Mouse (Mus musculus): ENCODE results near the gene Fcgr4. TPM values are rescaled to one million over a fixed set of nuclear protein-coding genes. Genes with fewer than 3 reads are reported as not detected.
"Not testable (repeated sequence)": the region's sequence is repeated elsewhere in the genome, so short reads cannot be mapped to it uniquely, and the experiment has no call there.

The Fcgr4 gene
- polyA plus RNA-seq, 1 experiment from 2014 or later = 0.81 TPM

DNA sequence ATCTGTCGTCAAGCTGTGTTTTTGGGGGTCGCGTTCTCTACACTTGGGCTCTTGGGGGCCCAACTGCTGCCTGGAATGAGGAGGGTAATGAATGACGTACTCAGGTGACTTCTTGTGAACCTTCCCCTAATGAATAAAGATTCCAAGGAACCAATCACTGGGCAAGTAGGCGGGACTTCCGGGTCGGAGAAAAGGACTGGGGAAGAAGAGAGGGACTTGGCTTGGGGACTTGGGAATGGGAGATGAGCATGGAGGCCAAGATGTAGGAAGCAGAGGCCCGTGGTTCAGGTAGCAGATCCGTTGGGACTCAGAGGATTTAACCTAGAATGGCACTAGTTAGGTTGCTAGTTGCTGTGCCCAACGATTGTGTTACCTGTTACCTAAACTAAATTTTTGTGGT lies 30.5 kb downstream of the Fcgr4 start:
- peak overlapping the region; percentile 25; the same call in 1 of the 2 replicates for H3K4me2 ChIP-seq (ENCODE audit: low read depth, low read length)

DNA sequence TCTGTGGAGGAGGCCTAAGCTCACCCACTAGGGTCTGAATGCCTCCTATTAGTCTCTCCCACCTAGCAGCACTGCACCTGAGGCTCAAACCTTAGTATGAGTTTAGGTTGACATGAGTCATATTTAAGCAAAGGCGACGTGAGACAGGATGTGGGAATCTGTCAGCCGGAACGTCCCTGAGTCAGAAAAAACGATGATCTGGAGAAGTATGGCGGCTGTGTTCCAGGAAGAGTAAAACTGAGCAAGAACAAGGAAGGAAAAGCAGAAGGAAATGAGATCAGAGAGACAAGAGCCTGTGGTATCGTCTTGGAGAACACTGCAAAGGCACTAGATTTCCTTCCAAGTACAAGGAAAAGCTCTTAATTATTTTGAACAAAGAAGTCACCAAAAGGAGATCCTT lies 32.1 kb downstream of the Fcgr4 start:
- 83% methylated on average over 7 of the region's 7 CpGs for WGBS
- Histone ChIP-seq H3K27ac (replicated peaks; ENCODE audit: low read depth, low read length) (no peak overlapping the region), H3K27me3 (replicated peaks; ENCODE audit: control insufficient read depth, insufficient read depth, low read length) (no peaks in the 10 kb centered on the region), H3K36me3 (ENCODE audit: control insufficient read depth, insufficient read depth, low read length) (no peaks in the 10 kb centered on the region), H3K9me3 (ENCODE audit: control insufficient read depth, low read length) (no peaks in the 10 kb centered on the region), H3K4me2 (ENCODE audit: low read depth, low read length) (no peak overlapping the region), H3K4me1 (ENCODE audit: control insufficient read depth, insufficient read depth, low read length) (no peaks in the 10 kb centered on the region), H3K9ac (ENCODE audit: low read depth, low read length) (no peak overlapping the region), H3K4me3 (ENCODE audit: low read depth, low read length) (no peak overlapping the region)
- DNase-seq (ENCODE audit: low spot score) = no peak
- no peak for ATAC-seq (ENCODE audit: low read depth)

More for the DNA sequence above, 30.5 kb downstream of the Fcgr4 start:
- peak overlapping the region; percentile 17; the same call in 1 of the 2 replicates for H3K4me3 ChIP-seq (ENCODE audit: low read depth, low read length)
- DNase-seq (ENCODE audit: low spot score) (no peak), ATAC-seq (ENCODE audit: low read depth) (no peak)
- no peak overlapping the region for H3K27ac ChIP-seq (replicated peaks; ENCODE audit: low read depth, low read length)
- H3K9me3 ChIP-seq (ENCODE audit: control insufficient read depth, low read length) = no peaks in the 10 kb centered on the region
- H3K9ac ChIP-seq (ENCODE audit: low read depth, low read length) = no peak overlapping the region
- H3K27me3 ChIP-seq (replicated peaks; ENCODE audit: control insufficient read depth, insufficient read depth, low read length) = no peaks in the 10 kb centered on the region
- H3K4me1 ChIP-seq (ENCODE audit: control insufficient read depth, insufficient read depth, low read length) = peaks cover 2% of the 10 kb centered on the region; the same call in 1 of the 2 replicates
- 45% methylated on average over 10 of the region's 10 CpGs for WGBS
- no peaks in the 10 kb centered on the region for H3K36me3 ChIP-seq (ENCODE audit: control insufficient read depth, insufficient read depth, low read length)

DNA sequence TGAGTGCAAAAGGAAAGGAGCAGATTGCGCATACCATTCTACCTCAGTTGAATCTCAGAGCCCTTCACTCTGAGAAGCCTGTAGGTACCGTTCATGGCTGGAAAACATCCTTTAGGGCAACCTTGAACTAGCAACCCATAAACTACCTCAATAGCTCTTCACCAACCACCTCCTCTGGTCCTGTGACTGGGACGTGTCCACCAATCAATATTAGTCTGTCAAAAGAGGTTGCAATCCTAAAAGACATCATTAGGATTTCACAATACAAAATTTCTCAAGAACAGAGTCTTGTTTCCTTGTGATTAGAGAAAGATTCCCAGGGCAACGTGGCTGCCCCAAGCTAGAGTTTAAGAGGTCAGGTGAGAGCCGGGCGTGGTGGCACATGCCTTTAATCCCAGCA lies 34.6 kb downstream of the Fcgr4 start:
- Histone ChIP-seq H3K36me3 (ENCODE audit: control insufficient read depth, insufficient read depth, low read length) (no peaks in the 10 kb centered on the region), H3K27ac (replicated peaks; ENCODE audit: low read depth, low read length) (no peak overlapping the region), H3K4me3 (ENCODE audit: low read depth, low read length) (no peak overlapping the region), H3K9ac (ENCODE audit: low read depth, low read length) (no peak overlapping the region), H3K9me3 (ENCODE audit: control insufficient read depth, low read length) (no peaks in the 10 kb centered on the region), H3K27me3 (replicated peaks; ENCODE audit: control insufficient read depth, insufficient read depth, low read length) (no peaks in the 10 kb centered on the region), H3K4me2 (ENCODE audit: low read depth, low read length) (no peak overlapping the region), H3K4me1 (ENCODE audit: control insufficient read depth, insufficient read depth, low read length) (no peaks in the 10 kb centered on the region)
- 84% methylated on average over 6 of the region's 6 CpGs for WGBS
- ATAC-seq (ENCODE audit: low read depth) (no peak), DNase-seq (ENCODE audit: low spot score) (no peak)

DNA sequence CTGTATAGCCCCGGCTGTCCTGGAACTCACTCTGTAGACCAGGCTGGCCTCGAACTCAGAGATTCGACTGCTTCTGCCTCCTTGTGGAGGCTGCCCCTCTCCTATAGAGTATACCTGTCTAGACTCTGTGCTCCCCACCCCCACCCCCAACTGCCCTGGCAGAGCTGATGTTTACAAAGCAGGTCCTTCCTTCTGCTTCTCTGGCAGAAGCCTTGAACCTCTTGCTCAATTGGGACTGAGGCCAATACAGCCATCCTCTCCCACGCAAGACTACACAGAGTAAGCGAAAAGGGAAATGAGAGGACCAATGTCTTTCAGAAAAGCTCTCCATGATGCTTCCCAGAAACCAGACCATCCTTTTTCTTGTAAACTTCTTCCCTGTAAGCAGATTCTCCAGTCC lies 38.5 kb downstream of the Fcgr4 start:
- Histone ChIP-seq H3K36me3 (ENCODE audit: control insufficient read depth, insufficient read depth, low read length) (no peaks in the 10 kb centered on the region), H3K27ac (replicated peaks; ENCODE audit: low read depth, low read length) (no peak overlapping the region), H3K4me1 (ENCODE audit: control insufficient read depth, insufficient read depth, low read length) (no peaks in the 10 kb centered on the region), H3K4me2 (ENCODE audit: low read depth, low read length) (no peak overlapping the region), H3K9ac (ENCODE audit: low read depth, low read length) (no peak overlapping the region), H3K4me3 (ENCODE audit: low read depth, low read length) (no peak overlapping the region), H3K27me3 (replicated peaks; ENCODE audit: control insufficient read depth, insufficient read depth, low read length) (no peaks in the 10 kb centered on the region), H3K9me3 (ENCODE audit: control insufficient read depth, low read length) (no peaks in the 10 kb centered on the region)
- 86% methylated on average over 5 of the region's 5 CpGs for WGBS
- DNase-seq (ENCODE audit: low spot score) (no peak), ATAC-seq (ENCODE audit: low read depth) (no peak)

DNA sequence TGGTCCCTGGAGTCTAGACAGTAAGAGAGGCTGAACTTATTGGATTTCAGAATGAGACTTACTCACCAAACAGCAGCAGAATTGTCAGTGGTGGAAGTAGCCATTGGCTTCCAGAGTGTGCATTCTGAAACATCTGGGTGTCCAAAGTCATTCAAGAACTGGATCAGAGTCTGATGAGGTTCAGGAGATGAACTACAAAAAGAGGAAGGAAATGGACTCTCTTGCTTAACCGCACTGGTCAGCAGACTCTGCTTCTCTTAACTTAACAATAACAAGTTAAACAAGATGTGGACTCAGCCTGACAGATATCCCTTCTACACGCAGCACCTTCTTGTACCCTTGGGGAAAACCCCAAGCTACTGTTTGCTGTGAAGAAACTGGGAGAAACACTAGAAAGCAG lies 40.5 kb downstream of the Fcgr4 start:
- H3K36me3 ChIP-seq (ENCODE audit: control insufficient read depth, insufficient read depth, low read length) = no peaks in the 10 kb centered on the region
- H3K4me2 ChIP-seq (ENCODE audit: low read depth, low read length) = no peak overlapping the region
- H3K4me3 ChIP-seq (ENCODE audit: low read depth, low read length) = no peak overlapping the region
- H3K4me1 ChIP-seq (ENCODE audit: control insufficient read depth, insufficient read depth, low read length) = no peaks in the 10 kb centered on the region
- ATAC-seq (ENCODE audit: low read depth) (no peak), DNase-seq (ENCODE audit: low spot score) (no peak)
- H3K27ac ChIP-seq (replicated peaks; ENCODE audit: low read depth, low read length) = no peak overlapping the region
- 73% methylated on average over 2 of the region's 2 CpGs for WGBS
- H3K9ac ChIP-seq (ENCODE audit: low read depth, low read length) = no peak overlapping the region
- H3K9me3 ChIP-seq (ENCODE audit: control insufficient read depth, low read length) = no peaks in the 10 kb centered on the region
- H3K27me3 ChIP-seq (replicated peaks; ENCODE audit: control insufficient read depth, insufficient read depth, low read length) = peaks cover 9% of the 10 kb centered on the region

DNA sequence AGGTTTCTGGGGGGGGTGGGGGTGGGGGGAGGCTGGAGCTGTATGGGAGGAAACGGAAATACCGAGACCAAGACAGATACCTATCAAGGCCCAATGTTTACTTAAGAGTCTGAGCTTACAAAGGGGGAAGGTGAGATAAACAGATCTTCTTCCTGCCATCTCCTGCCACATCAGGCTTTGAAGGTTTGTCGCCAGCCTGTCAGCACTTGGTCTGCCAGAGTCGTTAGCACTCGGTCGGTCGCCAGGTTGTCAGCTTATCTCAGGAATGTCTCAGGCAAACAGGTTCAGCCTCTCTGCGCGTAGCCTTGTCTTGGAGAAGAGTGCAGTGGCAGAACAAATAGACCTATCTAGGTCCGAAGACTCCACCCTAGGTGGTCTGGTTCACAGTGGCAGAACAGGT lies 41.7 kb downstream of the Fcgr4 start:
- WGBS = 40% methylated on average over 10 of the region's 10 CpGs
- Histone ChIP-seq H3K4me2 (ENCODE audit: low read depth, low read length) (no peak overlapping the region; the same call in 1 of the 2 replicates), H3K4me3 (ENCODE audit: low read depth, low read length) (no peak overlapping the region), H3K27ac (replicated peaks; ENCODE audit: low read depth, low read length) (no peak overlapping the region), H3K36me3 (ENCODE audit: control insufficient read depth, insufficient read depth, low read length) (no peaks in the 10 kb centered on the region), H3K4me1 (ENCODE audit: control insufficient read depth, insufficient read depth, low read length) (no peaks in the 10 kb centered on the region), H3K9ac (ENCODE audit: low read depth, low read length) (no peak overlapping the region), H3K9me3 (ENCODE audit: control insufficient read depth, low read length) (no peaks in the 10 kb centered on the region), H3K27me3 (replicated peaks; ENCODE audit: control insufficient read depth, insufficient read depth, low read length) (peaks cover 13% of the 10 kb centered on the region)
- no peak for ATAC-seq (ENCODE audit: low read depth)
- peak; percentile 46 for DNase-seq (ENCODE audit: low spot score)

DNA sequence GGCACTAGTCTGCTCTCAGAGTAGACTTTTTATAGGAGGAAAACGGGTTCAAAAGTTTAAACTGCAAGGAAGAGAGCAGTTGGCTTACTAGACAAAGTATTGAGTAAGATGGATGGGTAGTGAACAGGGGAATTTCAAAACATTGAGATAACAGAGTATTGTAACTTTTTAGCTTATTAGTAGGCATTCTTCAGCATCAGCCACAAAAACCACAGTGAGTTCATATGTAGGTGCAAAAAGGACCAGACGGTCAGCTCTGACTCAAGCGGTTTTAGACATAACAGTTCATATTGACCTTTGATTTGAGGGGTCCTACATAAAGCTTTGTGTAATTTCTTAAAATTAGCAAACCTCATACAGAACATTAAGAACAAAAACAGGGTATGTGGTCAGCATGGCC lies 42.8 kb downstream of the Fcgr4 start:
- peaks cover 20% of the 10 kb centered on the region for H3K27me3 ChIP-seq (replicated peaks; ENCODE audit: control insufficient read depth, insufficient read depth, low read length)
- no peak overlapping the region for H3K4me2 ChIP-seq (ENCODE audit: low read depth, low read length)
- H3K9ac ChIP-seq (ENCODE audit: low read depth, low read length) = no peak overlapping the region
- ATAC-seq (ENCODE audit: low read depth) (no peak), DNase-seq (ENCODE audit: low spot score) (no peak)
- no peaks in the 10 kb centered on the region for H3K9me3 ChIP-seq (ENCODE audit: control insufficient read depth, low read length)
- H3K4me1 ChIP-seq (ENCODE audit: control insufficient read depth, insufficient read depth, low read length) = no peaks in the 10 kb centered on the region
- H3K4me3 ChIP-seq (ENCODE audit: low read depth, low read length) = no peak overlapping the region
- H3K36me3 ChIP-seq (ENCODE audit: control insufficient read depth, insufficient read depth, low read length) = no peaks in the 10 kb centered on the region
- WGBS = 87% methylated on average over 3 of the region's 3 CpGs
- H3K27ac ChIP-seq (replicated peaks; ENCODE audit: low read depth, low read length) = no peak overlapping the region

DNA sequence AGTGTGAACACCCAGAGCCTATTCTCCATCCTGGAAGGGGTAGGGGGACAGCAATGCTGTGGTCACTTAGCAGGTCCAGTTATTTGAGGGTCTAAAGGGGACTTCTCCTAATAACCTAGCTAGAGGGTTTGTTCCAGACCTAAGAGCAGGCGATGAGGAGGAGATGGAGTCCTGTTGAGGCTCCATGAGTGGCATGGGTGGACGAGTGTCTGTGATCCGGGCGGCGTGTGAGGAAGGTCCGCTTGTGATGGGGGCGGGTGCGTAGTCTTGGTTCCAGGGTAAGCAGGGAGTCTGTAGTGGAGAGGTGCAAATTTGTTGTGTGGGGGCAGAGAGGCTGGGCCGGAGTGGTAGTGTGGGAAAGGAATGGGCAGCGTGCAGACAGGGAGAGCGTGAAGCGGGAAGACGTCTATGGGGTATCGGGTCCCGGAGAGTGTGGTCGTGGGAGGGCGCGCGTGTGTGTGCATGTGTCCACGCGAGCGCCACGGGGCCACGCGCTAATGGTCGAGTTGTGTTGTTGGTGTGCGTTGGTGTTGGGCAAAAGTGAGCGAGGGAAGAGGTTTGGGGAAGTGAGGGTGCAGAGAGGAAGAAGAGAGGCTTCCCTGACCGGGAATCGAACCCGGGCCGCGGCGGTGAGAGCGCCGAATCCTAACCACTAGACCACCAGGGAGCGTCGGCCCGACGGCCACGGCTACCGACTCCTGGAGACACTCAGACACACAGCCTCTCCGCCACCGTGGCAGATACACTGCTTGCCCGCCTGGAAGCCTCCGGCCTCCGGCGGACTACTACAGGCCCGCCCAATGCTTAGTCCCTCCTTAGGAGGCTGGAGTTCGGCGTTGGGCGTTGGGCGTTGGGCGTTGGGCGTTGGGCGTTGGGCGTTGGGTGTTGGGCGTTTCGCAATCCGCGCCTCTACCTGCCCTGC lies 45.1 kb downstream of the Fcgr4 start:
- not testable (repeated sequence) for H3K4me1 ChIP-seq (ENCODE audit: control insufficient read depth, insufficient read depth, low read length); H3K36me3 ChIP-seq (ENCODE audit: control insufficient read depth, insufficient read depth, low read length); H3K9me3 ChIP-seq (ENCODE audit: control insufficient read depth, low read length); H3K27ac ChIP-seq (replicated peaks; ENCODE audit: low read depth, low read length); DNase-seq (ENCODE audit: low spot score)
- WGBS = 8% methylated on average over 35 of the region's 61 CpGs
- Histone ChIP-seq H3K4me3 (ENCODE audit: low read depth, low read length) (peak overlapping the region; percentile 39), H3K9ac (ENCODE audit: low read depth, low read length) (peak overlapping the region; percentile 6; the same call in 1 of the 2 replicates), H3K4me2 (ENCODE audit: low read depth, low read length) (peak overlapping the region; percentile 53), H3K27me3 (replicated peaks; ENCODE audit: control insufficient read depth, insufficient read depth, low read length) (peaks cover 24% of the 10 kb centered on the region)
- peak; percentile 84 for ATAC-seq (ENCODE audit: low read depth)

Data from embryonic facial prominence, embryonic 14.5 days (tissue).